Mouse (Mus musculus): ENCODE measurements around the gene Hemk1. TPM values are rescaled to one million over a fixed set of nuclear protein-coding genes. Genes with fewer than 3 reads are reported as not detected.
A peak's percentile ranks its signal among the peaks of the same experiment; 100 is the strongest.

The Hemk1 gene
- polyA plus RNA-seq, 1 experiment from 2014 or later: 8.2 TPM

DNA sequence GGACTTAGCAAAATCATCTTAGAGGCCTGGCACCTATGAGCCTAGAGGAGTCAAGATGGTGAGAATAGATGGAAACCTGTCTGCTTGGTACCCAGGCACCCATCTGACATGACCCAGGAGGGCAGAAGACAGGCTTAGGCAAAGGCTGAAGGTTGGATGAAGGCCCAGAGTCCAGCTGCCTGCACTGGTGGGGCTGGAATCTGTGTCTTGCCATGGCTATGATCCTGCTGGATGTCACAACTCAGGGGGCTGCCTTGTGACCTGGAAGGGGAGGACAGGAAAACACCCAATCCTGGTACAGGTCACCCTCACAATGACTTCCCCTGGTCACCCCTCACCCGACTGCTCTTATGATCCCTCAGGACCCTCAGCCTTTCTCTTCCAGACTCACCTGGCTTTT lies 16.7 kb upstream of the Hemk1 start:
- no peak for DNase-seq (ENCODE audit: low spot score)
- WGBS: 72% methylated on average over 1 of the region's 1 CpGs

GRCm38 (mm10) chr9:107349321-107349720 lies 11.2 kb upstream of the Hemk1 start:
- Histone ChIP-seq H3K4me2 (no peak overlapping the region), H3K27me3 (replicated peaks; ENCODE audit: control insufficient read depth, insufficient read depth, low read length) (peaks cover 10% of the 10 kb centered on the region), H3K4me3 (ENCODE audit: low read depth, low read length) (no peak overlapping the region), H3K27ac (ENCODE audit: low read depth, low read length) (no peak overlapping the region), H3K9ac (ENCODE audit: low read depth, low read length) (no peak overlapping the region), H3K4me1 (replicated peaks; ENCODE audit: control insufficient read depth, insufficient read depth, low read length) (no peaks in the 10 kb centered on the region), H3K36me3 (ENCODE audit: control insufficient read depth, insufficient read depth, low read length) (no peaks in the 10 kb centered on the region), H3K9me3 (ENCODE audit: control insufficient read depth, low read length) (no peaks in the 10 kb centered on the region)
- no peak for DNase-seq (ENCODE audit: low spot score)
- no peak for ATAC-seq (replicated peaks; ENCODE audit: low FRiP score)
- WGBS: 52% methylated on average over 7 of the region's 7 CpGs

More for the DNA sequence above, 16.7 kb upstream of the Hemk1 start:
- Histone ChIP-seq H3K27ac (ENCODE audit: low read depth, low read length) (no peak overlapping the region), H3K9ac (ENCODE audit: low read depth, low read length) (no peak overlapping the region), H3K9me3 (ENCODE audit: control insufficient read depth, low read length) (no peaks in the 10 kb centered on the region), H3K36me3 (ENCODE audit: control insufficient read depth, insufficient read depth, low read length) (no peaks in the 10 kb centered on the region), H3K4me3 (ENCODE audit: low read depth, low read length) (no peak overlapping the region), H3K4me1 (replicated peaks; ENCODE audit: control insufficient read depth, insufficient read depth, low read length) (no peaks in the 10 kb centered on the region; the same call in 1 of the 2 replicates), H3K4me2 (no peak overlapping the region), H3K27me3 (replicated peaks; ENCODE audit: control insufficient read depth, insufficient read depth, low read length) (peaks cover 12% of the 10 kb centered on the region)
- ATAC-seq (replicated peaks; ENCODE audit: low FRiP score): no peak

DNA sequence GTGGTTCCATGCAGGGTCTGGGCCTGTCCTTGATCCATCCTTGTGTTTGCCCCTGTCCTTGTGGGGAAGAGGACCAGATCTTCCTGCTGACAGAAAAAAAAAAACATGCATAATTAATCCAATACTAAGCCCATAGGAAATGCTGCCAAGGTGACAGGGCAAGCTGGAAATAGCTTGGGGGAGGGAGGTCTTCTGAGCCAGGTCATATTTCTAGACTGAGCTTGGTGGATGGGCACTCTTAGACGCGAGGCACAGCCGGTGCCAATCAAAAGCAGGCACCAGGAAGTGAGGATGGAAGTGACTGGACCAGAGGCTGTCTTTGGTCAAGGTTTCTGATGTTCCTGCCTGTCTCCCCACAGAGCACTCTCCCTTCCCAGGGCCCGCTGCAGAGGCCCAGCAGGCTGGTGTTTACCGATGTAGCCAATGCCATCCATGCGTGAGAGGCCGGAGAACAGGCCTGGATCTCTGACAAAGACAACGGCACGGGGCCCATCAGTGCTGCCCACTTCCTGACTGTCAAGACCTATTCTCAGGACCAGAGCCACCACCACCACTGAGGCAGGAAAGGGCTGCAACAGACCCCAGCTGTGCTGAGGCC lies 9.5 kb upstream of the Hemk1 start:
- Histone ChIP-seq H3K4me1 (replicated peaks; ENCODE audit: control insufficient read depth, insufficient read depth, low read length) (no peaks in the 10 kb centered on the region), H3K4me3 (ENCODE audit: low read depth, low read length) (no peak overlapping the region), H3K9ac (ENCODE audit: low read depth, low read length) (no peak overlapping the region), H3K9me3 (ENCODE audit: control insufficient read depth, low read length) (no peaks in the 10 kb centered on the region), H3K27ac (ENCODE audit: low read depth, low read length) (no peak overlapping the region), H3K36me3 (ENCODE audit: control insufficient read depth, insufficient read depth, low read length) (no peaks in the 10 kb centered on the region), H3K27me3 (replicated peaks; ENCODE audit: control insufficient read depth, insufficient read depth, low read length) (peaks cover 15% of the 10 kb centered on the region), H3K4me2 (no peak overlapping the region)
- ATAC-seq (replicated peaks; ENCODE audit: low FRiP score) (no peak), DNase-seq (ENCODE audit: low spot score) (no peak)
- 63% methylated on average over 9 of the region's 9 CpGs for WGBS

DNA sequence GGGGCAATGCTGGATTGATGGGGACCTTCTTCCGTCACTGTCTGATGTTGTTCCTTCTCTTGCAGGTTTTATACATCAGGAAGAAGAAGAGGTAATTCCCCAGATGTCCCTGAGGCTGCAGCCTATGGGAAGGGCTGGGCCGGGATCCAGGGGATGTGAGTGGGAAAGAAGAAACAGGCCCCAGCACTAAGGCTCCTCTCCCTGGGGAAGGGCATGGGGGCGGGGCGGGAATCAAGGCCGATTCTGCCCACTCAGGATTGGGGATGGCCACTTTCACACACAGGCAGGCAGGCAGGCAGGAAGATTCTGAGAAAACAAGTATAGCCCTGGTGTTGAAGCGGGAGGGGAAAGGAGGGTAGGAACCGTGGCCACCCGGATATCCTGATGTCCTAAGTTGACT lies 7.9 kb upstream of the Hemk1 start:
- Histone ChIP-seq H3K27ac (ENCODE audit: low read depth, low read length) (no peak overlapping the region), H3K36me3 (ENCODE audit: control insufficient read depth, insufficient read depth, low read length) (no peaks in the 10 kb centered on the region), H3K4me2 (no peak overlapping the region), H3K4me1 (replicated peaks; ENCODE audit: control insufficient read depth, insufficient read depth, low read length) (0 out of 2 replicates have a peak, but pooled peaks cover under 1% of the 10 kb centered on the region), H3K27me3 (replicated peaks; ENCODE audit: control insufficient read depth, insufficient read depth, low read length) (peaks cover 11% of the 10 kb centered on the region), H3K4me3 (ENCODE audit: low read depth, low read length) (no peak overlapping the region), H3K9me3 (ENCODE audit: control insufficient read depth, low read length) (no peaks in the 10 kb centered on the region), H3K9ac (ENCODE audit: low read depth, low read length) (no peak overlapping the region)
- DNase-seq (ENCODE audit: low spot score) (no peak), ATAC-seq (replicated peaks; ENCODE audit: low FRiP score) (no peak)
- WGBS: 79% methylated on average over 8 of the region's 8 CpGs

DNA sequence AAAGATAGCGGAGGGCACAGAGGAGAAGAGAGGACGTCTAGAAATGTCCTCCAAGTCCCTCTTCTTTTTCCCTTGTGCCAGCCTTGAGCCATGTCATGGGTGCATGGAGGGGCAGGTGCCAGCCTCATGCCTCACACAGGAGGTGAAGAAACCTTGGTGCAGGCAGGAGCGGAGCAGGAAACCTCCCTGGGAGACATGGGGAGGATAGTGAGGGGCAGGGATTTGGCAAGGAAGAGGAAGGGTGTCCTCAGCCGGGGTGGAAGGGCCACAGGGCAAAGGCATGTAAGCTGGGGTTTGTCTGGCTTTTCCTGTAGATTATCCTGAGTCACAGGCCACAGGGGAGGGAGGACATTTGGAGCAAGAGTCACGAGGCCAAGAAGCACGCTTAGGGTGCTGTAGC lies 5.9 kb upstream of the Hemk1 start:
- Histone ChIP-seq H3K9me3 (ENCODE audit: control insufficient read depth, low read length) (no peaks in the 10 kb centered on the region), H3K4me1 (replicated peaks; ENCODE audit: control insufficient read depth, insufficient read depth, low read length) (peaks cover 3% of the 10 kb centered on the region; the same call in 1 of the 2 replicates), H3K9ac (ENCODE audit: low read depth, low read length) (no peak overlapping the region), H3K4me2 (no peak overlapping the region), H3K36me3 (ENCODE audit: control insufficient read depth, insufficient read depth, low read length) (no peaks in the 10 kb centered on the region), H3K27ac (ENCODE audit: low read depth, low read length) (no peak overlapping the region), H3K4me3 (ENCODE audit: low read depth, low read length) (no peak overlapping the region), H3K27me3 (replicated peaks; ENCODE audit: control insufficient read depth, insufficient read depth, low read length) (peaks cover 13% of the 10 kb centered on the region)
- ATAC-seq (replicated peaks; ENCODE audit: low FRiP score) (no peak), DNase-seq (ENCODE audit: low spot score) (no peak)
- 61% methylated on average over 6 of the region's 6 CpGs for WGBS

DNA sequence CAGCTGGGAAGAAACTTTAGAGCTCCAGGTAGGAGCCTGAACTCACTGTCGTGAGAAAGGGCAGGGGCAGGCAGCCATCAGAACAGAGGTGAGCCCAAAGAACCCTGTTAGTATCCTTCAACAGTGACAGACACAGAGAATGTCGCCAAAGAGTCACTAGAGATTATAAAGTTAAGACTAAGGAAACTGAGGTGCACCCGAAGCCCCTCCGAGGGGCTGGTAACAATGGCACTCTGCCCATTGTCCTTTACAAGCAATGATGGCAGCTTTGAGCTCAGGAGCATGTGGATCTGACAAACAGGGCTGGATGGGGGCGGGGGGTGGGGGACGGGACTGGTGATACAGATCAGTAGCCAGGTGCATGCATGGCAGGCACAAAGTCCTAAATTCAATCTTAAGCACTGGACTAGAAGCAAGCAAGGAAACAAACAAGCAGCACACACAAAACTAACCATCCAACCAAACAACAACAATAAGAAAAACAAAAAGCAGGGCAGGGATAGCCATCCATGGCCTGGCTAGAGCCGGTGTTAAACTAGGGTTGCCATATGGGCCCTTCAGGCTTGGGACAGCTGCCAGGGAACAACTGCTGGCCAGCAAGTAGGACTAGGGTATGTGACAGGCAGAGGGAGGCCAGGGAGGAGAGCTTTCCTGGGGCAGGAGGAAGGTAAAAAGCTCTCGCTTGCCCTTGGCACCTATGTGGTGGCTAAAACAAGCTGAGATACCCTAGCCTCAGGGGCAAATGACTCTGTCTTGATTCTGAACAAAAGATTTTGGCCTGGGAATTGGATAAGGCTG lies 5.2 kb upstream of the Hemk1 start:
- H3K4me1 ChIP-seq (replicated peaks; ENCODE audit: control insufficient read depth, insufficient read depth, low read length): peaks cover 9% of the 10 kb centered on the region
- no peaks in the 10 kb centered on the region for H3K9me3 ChIP-seq (ENCODE audit: control insufficient read depth, low read length)
- no peak overlapping the region for H3K27ac ChIP-seq (ENCODE audit: low read depth, low read length)
- H3K4me2 ChIP-seq: no peak overlapping the region
- ATAC-seq (replicated peaks; ENCODE audit: low FRiP score): no peak
- H3K4me3 ChIP-seq (ENCODE audit: low read depth, low read length): no peak overlapping the region
- WGBS: 66% methylated on average over 8 of the region's 8 CpGs
- no peaks in the 10 kb centered on the region for H3K36me3 ChIP-seq (ENCODE audit: control insufficient read depth, insufficient read depth, low read length)
- peaks cover 10% of the 10 kb centered on the region for H3K27me3 ChIP-seq (replicated peaks; ENCODE audit: control insufficient read depth, insufficient read depth, low read length)
- DNase-seq (ENCODE audit: low spot score): no peak
- H3K9ac ChIP-seq (ENCODE audit: low read depth, low read length): no peak overlapping the region

DNA sequence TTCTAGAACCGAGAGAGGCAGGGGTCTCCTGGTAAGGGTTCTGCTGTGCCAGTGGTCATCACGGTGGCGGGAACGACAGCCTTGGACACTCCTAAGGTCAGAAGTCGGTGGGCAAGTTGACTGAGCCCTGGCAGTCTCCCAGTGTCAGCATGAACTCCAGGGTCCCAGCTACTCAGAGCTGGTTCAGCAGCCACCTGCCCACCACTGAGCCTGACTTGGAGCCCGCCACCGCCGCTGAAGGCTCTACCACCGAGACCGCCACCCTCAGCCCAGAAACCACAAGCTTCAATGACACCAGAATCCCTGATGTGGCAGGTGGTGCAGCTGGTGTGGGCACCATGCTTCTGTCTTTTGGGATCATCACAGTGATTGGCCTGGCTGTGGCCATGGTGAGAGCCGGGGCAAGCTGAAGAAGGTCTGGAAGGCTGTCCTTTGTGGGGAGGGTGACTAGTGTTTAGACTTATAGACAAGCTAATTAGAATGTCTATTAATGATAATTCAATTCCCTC lies 4.1 kb upstream of the Hemk1 start:
- 81% methylated on average over 11 of the region's 11 CpGs for WGBS
- H3K27ac ChIP-seq (ENCODE audit: low read depth, low read length): no peak overlapping the region
- H3K4me3 ChIP-seq (ENCODE audit: low read depth, low read length): no peak overlapping the region
- H3K9me3 ChIP-seq (ENCODE audit: control insufficient read depth, low read length): no peaks in the 10 kb centered on the region
- no peaks in the 10 kb centered on the region for H3K36me3 ChIP-seq (ENCODE audit: control insufficient read depth, insufficient read depth, low read length)
- DNase-seq (ENCODE audit: low spot score): no peak
- peaks cover 10% of the 10 kb centered on the region for H3K27me3 ChIP-seq (replicated peaks; ENCODE audit: control insufficient read depth, insufficient read depth, low read length)
- no peak overlapping the region for H3K4me2 ChIP-seq
- no peak overlapping the region for H3K9ac ChIP-seq (ENCODE audit: low read depth, low read length)
- no peak for ATAC-seq (replicated peaks; ENCODE audit: low FRiP score)
- H3K4me1 ChIP-seq (replicated peaks; ENCODE audit: control insufficient read depth, insufficient read depth, low read length): peaks cover 11% of the 10 kb centered on the region

GRCm38 (mm10) chr9:107340911-107341645 lies 2.9 kb upstream of the Hemk1 start:
- H3K4me2 ChIP-seq: peak overlapping the region; percentile 97
- peak overlapping the region; percentile 62 for H3K4me3 ChIP-seq (ENCODE audit: low read depth, low read length)
- no peaks in the 10 kb centered on the region for H3K36me3 ChIP-seq (ENCODE audit: control insufficient read depth, insufficient read depth, low read length)
- peak overlapping the region; percentile 59 for H3K9ac ChIP-seq (ENCODE audit: low read depth, low read length)
- no peaks in the 10 kb centered on the region for H3K9me3 ChIP-seq (ENCODE audit: control insufficient read depth, low read length)
- no peak for ATAC-seq (replicated peaks; ENCODE audit: low FRiP score)
- DNase-seq (ENCODE audit: low spot score): no peak
- H3K27me3 ChIP-seq (replicated peaks; ENCODE audit: control insufficient read depth, insufficient read depth, low read length): peaks cover 10% of the 10 kb centered on the region
- peaks cover 11% of the 10 kb centered on the region for H3K4me1 ChIP-seq (replicated peaks; ENCODE audit: control insufficient read depth, insufficient read depth, low read length)
- H3K27ac ChIP-seq (ENCODE audit: low read depth, low read length): no peak overlapping the region
- WGBS: 54% methylated on average over 12 of the region's 12 CpGs
